Mouse (Mus musculus) E14TG2a.4 (cell line): ENCODE measurements around the gene Taf5.

Experiments
- CTCF ChIP-seq: conservative IDR thresholded peaks from 2 replicates; pipeline ENCODE4 v1.5.1; 2014; ENCODE audit warnings: low read length
- NANOG ChIP-seq: IDR thresholded peaks from 2 replicates; pipeline ENCODE4 v1.6.1; 2014; ENCODE audit warnings: borderline replicate concordance, low read length, mixed read lengths
- POU5F1 ChIP-seq: IDR thresholded peaks from 2 replicates; pipeline ENCODE4 v1.6.1; 2014; ENCODE audit warnings: low read length, borderline replicate concordance

GRCm38 (mm10) chr19:47023546-47023945 lies 44.0 kb upstream of the Taf5 start:
- TF ChIP-seq CTCF (no peak), POU5F1 (no peak), NANOG (no peak)
